Mouse (Mus musculus) inflammation-experienced regulatory T-cells, adult 16 weeks (primary cell): ENCODE results near the gene Vmac. TPM values are rescaled to one million over a fixed set of nuclear protein-coding genes. Genes with fewer than 3 reads are reported as not detected.

Experiments
- polyA plus RNA-seq: library from polyadenylated mRNA; unstranded; fragments of 100-300 nt; shearing (Covaris generic); gene quantifications from one replicate; pipeline ENCODE4 v1.2.1, GENCODE M21; 2017

Vmac gene
- polyA plus RNA-seq = 8.2 TPM

GRCm38 (mm10) chr17:56717363-56718058 lies at the start of gene Vmac, which contains the start of gene Ndufa11:
Gene Vmac (minus strand): TSS chr17:56718022.
Gene Ndufa11 (plus strand): TSS chr17:56717767.

GRCm38 (mm10) chr17:56764474-56765354 lies 46.9 kb upstream of the Vmac start, which contains the start of gene Dus3l:
Gene Dus3l (plus strand): TSS chr17:56764757.

GRCm38 (mm10) chr17:56757416-56758123 lies 39.7 kb upstream of the Vmac start, which contains the start of gene Nrtn:
Gene Nrtn (minus strand): TSS chr17:56757530.

GRCm38 (mm10) chr17:56672941-56673646 lies 44.7 kb downstream of the Vmac start, which contains the start of gene Ranbp3:
Gene Ranbp3 (plus strand): TSS chr17:56673294.

Other genes with a start within 250 kb of the Vmac start
- gene Ptprs, start 241.5 kb downstream of the Vmac start, polyA plus RNA-seq = 11.2 TPM
- not detected for gene Znrf4, start 205.6 kb downstream of the Vmac start, polyA plus RNA-seq
- gene Gm20219, start 163.6 kb downstream of the Vmac start, polyA plus RNA-seq = 1.00 TPM
- 197 TPM for gene Safb2, start 133.4 kb downstream of the Vmac start, polyA plus RNA-seq
- 192 TPM for gene Safb, start 133.2 kb downstream of the Vmac start, polyA plus RNA-seq
- gene 2410015M20Rik, start 108.3 kb downstream of the Vmac start, polyA plus RNA-seq = 221 TPM
- 1,818 TPM for gene Rpl36, start 104.6 kb downstream of the Vmac start, polyA plus RNA-seq
- gene Lonp1, start 91.1 kb downstream of the Vmac start, polyA plus RNA-seq = 12.7 TPM
- gene Catsperd, start 89.9 kb downstream of the Vmac start, polyA plus RNA-seq = 2.7 TPM
- gene Ranbp3, start 44.7 kb downstream of the Vmac start, polyA plus RNA-seq = 115 TPM
- gene Ndufa11, start 255 bp downstream of the Vmac start, polyA plus RNA-seq = 257 TPM
- gene Nrtn, start 39.5 kb upstream of the Vmac start, polyA plus RNA-seq = not detected
- 64.7 TPM for gene Dus3l, start 46.7 kb upstream of the Vmac start, polyA plus RNA-seq
- 2.4 TPM for gene Prr22, start 52.2 kb upstream of the Vmac start, polyA plus RNA-seq
- 1.4 TPM for gene Rfx2, start 113.0 kb upstream of the Vmac start, polyA plus RNA-seq
- not detected for gene Acsbg2, start 156.4 kb upstream of the Vmac start, polyA plus RNA-seq
- gene 1700061G19Rik, start 157.5 kb upstream of the Vmac start, polyA plus RNA-seq = 0.11 TPM
- 4.8 TPM for gene Mllt1, start 217.4 kb upstream of the Vmac start, polyA plus RNA-seq